Mouse (Mus musculus): ENCODE results near the gene Surf4.

GRCm38 (mm10) chr2:26878571-26878970 is 55.2 kb downstream of the Surf4 start:
- TF ChIP-seq CTCF (IDR thresholded peaks at IDR 0.05; ENCODE audit: borderline replicate concordance, insufficient read depth, low read length) (no peak), POLR2A (IDR thresholded peaks at IDR 0.05; ENCODE audit: low read depth, low read length) (no peak)

All from embryonic fibroblast, embryonic 13.5 days (primary cell).